Mouse (Mus musculus) Muller cell, postnatal 12 days (primary cell): Measurements from ENCODE around the gene Gm20458.

Experiments
- DNase-seq: peaks from one replicate; pipeline ENCODE4 v3.0.0-alpha.2; 2015; ENCODE audit errors: inconsistent ontology term

Gene Gm20458

DNA sequence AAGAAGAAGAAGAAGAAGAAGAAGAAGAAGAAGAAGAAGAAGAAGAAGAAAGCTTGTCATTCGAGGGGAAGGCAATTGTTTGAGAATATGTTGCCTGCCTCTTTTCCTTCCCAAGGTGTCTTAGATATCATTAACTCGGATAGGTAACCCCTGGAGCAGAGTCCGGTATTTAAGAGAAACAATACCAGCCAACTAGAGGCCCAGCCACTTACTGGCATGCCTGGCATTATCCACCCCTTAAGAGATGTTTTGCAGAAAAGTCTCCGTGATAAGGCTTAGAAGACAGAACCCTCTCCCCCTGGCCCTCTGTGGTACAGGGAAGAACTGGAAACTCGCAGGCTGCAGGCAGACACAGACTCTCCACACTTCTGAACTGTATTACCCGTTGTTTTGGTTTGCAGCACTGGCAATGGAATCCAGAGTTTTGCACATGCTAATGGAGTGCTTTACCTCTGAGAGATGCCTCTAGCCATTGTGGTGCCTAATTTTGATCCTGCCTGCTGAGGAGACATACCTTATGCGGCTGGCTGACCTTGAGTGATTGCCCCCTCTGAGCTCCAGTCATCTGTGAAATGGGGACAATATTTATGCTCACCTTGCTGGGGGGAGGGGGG lies 6.8 kb upstream of the Gm20458 start:
- no peak for DNase-seq

DNA sequence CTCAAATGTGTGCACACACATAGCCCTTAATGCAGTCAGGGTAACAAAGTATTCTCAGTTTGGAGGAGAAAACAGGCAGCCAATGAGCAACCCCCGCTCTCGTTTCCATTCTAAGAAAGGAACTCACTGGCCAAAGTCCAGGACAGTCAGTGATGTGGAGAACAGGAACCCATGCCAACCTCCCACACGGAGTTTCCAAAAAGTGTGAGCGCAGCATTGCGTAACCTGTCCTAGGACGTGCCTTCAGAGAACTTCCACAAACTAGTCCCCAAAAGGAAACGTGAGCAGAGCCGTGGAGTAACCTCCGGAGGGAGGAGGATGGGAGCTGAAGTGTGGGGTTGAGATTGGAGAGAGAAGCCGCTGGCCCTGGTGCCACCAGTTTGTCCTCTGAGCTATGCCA lies 5.9 kb upstream of the Gm20458 start:
- DNase-seq, result peak; percentile 77

DNA sequence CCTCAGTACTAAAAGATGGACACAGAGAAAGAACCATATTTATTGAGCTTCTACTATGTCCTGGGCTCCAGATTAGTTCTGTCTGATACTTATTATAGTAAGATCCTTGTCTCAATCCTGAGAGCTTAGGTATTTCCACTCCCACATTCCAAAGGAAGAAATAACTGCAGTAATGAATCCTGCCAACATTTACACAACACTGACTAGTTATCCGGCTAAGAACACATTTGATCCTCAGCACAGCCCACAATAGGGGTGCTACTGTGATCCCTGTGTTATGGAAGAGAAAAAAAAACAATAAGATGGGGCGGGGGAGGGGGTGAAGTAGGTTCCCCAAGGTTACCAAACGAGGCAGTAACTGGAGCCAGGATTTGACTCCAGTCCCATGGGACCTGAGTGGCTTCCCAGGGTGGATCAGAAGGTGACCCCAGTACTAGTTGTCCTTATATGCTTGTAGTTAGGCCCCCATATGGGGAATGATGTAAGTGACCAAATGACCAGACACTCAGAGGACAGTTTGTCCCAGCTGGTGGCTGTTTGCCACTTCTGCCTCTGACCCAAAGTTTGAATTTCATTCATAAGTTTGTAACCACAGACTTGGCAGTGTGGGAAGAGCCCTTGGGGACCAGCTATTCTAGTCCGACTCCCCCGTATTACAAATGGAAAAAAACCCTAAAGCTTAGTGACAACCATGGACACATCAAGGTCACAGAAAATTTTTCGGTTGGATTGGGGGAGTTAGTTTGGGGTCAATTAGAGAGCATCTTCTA lies 5.2 kb upstream of the Gm20458 start:
- peak; percentile 92 for DNase-seq

DNA sequence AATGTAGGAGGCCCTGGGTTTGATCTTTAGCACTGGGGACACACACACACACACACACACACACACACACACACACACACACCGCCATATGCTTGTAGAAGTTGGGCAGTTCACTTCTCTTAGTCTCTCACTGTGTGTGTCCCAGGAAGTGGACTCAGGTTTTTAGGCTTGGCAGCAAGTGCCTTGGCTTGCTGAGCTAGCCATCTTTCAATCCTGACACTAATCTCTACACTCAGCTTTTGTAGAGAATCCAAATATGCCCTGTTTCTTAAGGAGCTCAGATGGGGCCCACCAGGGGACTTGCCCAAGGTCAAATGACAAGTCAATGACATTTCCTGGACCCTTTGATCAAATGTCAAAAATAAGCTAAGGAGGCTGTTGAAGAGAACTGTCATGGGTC lies 4.4 kb upstream of the Gm20458 start:
- no peak for DNase-seq

DNA sequence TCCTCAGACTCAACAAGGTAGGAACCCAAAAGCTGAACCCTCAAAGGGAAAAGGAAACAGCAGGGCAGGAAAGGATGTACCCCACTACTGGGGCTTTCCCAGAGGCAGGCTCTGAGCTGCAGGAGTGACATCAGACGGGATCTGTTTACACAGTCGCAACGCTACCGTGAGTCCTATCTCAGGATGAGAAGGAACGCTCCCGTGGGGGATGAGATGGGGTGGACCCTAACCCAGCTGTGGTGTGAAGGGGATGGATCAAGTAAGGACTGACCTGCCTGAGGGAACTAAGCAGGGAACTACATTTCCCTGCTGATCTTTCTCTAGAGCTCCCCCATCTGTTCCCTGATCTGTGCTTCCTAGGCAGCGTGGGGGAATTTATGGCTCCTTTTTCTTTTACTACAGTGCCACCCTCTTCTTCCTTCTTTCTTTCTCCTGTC lies 3.9 kb upstream of the Gm20458 start, which contains the start of gene Sys1:
Gene Sys1, plus strand, starts transcription at position 101 of the 437 bp plus-strand sequence.
- DNase-seq, result no peak

DNA sequence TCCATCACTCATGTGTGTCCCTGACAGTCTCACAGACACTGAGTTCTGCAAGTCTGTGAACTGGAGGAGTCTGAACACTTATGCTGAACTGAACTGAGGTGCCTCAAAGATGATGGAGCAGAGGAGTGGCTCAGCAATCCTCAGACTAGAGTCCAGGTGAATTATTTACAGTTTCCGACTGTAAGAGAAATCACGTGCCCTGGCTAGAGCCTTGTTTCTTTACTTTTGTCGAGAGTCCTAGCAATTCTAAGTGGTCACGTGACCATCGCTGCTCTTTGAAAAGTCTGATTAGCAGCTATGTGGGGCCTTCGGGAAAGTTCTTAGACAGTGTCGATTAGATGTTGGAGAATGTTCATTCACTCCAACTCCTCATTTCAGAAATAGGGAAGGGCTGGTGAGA lies 2.8 kb upstream of the Gm20458 start:
- no peak for DNase-seq

DNA sequence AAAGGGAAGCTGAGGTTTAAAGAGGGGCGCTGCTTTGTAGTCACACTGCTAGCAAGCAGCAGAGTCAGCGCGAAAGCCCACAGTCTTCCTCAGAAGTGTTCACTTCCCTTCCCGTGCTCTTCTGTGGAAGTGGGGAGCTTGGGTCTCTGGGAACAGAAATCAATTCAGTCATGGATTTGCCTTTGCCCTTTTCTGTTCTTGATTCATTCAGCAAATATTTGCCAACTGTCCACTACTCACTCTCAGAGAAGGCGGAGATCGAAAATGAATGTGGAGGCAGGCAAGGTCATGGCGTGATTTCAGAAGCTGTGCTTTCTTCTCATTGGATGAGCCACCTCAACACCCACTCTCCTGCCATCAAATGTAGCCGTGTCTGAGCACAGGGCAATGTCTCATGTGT lies 2.2 kb upstream of the Gm20458 start:
- no peak for DNase-seq

DNA sequence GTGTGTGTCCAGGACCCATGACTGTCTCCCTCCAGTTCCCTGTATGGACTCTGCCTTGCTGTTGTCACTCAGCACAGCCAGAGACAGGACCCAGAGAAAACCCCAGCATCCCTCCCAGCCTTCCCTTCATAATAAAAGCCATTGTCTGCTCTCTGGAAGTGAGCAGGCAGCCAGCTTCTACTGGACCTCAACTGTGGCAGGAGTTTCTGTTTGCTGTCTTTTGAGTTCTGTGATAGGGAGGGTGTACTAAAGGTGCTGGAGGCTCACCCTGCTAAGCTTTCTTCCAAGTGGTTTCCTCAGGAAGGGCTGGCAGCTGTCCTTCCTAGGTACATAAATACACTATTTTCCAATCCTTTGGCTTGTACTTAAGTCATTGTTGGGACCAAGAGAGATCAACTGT lies 4.4 kb downstream of the Gm20458 start:
- DNase-seq, result no peak

DNA sequence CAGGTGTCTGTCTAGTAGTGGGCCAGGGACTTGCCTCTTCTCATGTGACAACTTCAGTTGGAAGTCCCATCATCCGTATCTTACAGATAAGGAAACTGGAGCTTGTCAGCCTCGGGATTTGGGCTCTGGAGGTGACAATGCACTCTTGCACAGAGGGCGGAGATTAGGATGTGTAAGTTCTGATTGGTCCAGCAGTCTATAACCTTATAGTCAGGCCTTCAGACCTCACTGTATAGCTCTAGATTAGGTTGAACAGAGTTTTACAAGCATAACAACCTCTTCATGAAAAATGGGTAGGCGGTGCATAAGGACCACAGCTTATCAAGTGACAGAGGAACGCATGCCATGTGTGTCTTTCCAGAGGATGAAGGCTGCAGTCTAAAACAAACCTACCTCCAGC lies 6.0 kb downstream of the Gm20458 start:
- no peak for DNase-seq

DNA sequence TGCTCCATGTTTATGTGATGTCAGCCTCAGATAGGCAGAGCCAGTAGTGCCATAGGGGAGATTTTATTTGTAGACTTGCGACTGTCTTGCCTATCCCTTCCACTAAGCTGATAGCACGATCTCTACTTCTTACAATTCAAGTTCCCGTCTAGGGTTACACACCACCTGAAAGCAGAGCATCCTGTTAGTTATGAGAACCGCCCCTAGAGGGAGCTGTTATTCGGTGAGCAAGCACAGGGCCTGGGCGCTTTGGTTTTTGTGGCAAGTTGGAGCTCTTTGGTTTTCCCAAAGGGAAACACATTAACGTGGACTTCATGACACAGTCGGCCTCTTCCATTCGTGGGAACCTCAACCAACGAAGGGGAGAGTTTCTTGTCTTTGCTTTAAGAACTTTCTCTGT lies 9.5 kb downstream of the Gm20458 start:
- DNase-seq, result peak; percentile 36

DNA sequence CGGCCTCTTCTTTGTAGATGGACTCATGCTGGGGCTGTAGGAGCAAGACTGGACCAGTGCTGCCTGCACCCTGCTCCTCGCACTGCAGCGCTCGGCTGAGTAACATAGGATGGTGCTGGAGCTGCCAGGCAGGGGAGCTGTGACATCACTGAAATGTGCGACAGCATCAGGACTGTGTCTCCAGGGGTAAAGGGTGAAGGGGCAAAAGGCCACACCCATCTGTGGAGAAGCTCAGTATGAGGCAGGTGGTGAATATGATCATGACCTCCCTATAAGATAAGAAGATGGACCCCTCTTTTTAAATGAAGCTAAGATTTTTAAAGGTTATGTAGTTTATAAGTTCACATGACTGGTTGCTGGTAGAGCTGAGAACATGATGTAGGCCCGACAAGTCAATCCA lies 12.9 kb downstream of the Gm20458 start, which contains the start of gene Trp53tg5:
Gene Trp53tg5, minus strand, starts transcription at position 101 of the 400 bp plus-strand sequence.
- no peak for DNase-seq

DNA sequence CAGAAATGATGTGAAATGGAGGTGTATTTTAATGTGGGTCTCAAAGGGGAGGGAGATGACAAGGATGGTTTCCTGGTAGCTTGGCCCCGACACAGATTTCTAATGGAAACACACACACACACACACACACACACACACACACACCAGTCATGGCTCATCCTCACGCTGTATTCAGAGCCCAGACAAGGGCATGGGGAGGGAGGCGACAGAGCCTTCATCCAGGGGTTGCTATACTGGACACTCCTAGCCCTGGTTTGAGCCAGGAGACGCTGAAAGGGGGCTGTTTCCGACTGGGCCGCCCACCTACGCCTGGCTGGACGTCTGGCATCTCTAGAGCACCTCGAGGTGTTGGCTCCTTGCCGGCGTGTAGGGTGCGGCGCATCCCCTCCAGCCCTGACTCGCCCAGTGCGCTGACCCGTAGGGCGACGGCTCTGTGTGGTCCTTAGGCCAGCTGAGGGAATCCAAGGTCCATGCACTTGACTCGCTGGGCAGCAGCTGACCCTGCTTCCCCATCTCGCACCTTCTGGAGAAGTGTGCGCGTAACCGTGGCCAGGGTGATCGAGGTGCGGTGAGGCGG lies 25.0 kb downstream of the Gm20458 start, which contains the start of gene Dbndd2:
Gene Dbndd2, plus strand, starts transcription at position 426 of the 577 bp plus-strand sequence.
- DNase-seq, result peak; percentile 74

DNA sequence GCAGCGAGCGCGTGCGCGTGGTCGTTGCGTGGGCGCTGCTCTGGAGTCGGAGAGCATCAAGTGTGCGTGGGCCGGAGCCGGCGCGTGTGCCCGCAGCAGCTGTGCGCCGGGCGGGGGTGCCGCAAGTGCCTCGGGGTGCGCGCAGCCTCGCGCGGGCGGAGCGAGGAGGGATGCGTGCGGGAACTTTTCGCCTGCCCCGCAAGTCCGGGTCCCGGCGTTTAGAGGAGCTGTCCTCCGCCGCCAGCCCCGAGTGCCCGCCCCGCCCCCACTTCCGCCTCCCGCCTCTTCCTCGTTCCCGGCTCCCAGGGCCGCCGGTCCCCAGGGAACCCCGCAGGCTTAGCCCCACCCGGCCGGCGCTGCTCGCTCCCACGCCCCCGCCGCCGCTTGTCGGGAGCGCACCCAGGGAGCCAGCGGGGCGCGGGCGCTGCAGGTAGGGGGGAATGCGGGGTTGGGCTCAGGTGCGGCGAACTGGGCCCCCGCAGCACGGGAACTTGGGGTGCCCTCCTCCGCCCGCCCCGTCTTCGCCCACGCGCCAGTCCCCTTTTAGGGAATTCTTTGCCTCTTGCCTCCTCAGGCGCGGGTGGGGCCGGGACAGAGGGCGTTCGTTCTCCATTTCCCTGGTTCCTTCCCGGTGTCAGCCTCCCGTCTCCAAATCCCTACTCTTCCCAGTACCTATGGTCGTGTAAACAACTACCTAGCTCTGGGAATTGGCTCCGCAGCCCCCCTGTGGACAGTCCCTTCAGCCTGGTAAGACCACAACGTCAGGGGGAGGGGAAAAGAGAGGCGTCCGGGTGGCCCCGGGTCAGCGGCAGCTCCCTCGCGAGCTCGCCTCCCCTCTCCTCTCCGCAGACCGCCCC lies 25.7 kb downstream of the Gm20458 start:
- peak; percentile 64 for DNase-seq

DNA sequence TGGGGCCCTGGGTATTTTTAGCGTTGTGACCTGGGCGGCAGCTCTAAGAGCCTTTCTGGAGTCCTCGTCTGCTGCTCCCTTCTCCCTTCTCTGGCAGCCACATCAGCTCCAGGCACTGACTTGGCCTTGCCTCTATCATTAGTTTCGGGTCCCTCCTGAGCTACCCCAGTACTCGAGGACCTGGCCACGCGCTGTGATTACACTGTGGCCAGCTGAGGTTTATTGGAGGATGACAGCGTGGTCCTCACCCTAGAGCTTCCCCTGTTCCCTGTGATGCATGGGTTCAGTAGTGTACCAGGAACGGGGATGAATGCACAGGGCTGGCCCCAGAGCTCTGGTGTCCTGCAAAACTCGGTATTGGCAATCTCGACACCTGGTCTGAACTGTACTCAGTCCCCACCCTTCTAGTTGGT lies 26.4 kb downstream of the Gm20458 start:
- no peak for DNase-seq

DNA sequence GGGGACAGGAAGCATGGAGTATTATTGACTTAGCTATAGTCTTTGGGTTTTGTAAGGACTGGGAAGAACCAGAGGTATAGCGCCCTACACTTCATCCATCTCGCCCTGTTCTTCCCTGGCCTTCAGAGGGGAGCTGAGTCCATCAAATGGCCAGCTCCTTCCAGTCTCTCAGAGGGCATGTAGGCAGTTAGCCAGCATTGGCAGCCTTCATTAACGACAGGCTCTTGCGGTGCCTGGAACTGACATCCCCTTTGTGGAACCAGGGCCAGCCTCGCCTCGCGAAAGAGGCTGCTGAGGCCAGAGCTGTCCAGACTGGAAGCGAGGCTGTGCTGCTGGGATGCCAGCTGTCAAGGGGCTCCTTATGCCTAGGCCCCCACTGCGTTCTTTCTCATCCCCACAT lies 27.0 kb downstream of the Gm20458 start:
- DNase-seq, result peak; percentile 45

DNA sequence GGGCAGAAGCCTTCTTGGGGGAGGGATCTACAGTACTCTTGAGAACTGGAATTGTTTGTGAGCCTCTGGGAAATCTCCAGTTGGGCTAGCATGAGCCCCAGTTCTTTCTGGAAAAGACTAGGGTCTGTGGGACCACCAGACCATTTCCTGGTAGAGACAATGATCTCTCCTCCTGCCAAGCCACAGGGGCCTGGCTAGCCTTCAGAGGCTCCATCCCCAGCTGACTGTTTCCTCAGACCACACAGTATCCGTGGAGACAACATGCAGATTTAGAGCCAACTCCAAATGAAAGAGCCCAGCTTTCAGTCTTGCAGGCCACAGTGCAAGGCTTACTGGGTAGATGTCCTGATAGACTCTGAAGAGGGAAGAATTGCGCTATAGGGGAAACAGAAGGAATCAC lies 33.4 kb downstream of the Gm20458 start:
- DNase-seq, result peak; percentile 66

DNA sequence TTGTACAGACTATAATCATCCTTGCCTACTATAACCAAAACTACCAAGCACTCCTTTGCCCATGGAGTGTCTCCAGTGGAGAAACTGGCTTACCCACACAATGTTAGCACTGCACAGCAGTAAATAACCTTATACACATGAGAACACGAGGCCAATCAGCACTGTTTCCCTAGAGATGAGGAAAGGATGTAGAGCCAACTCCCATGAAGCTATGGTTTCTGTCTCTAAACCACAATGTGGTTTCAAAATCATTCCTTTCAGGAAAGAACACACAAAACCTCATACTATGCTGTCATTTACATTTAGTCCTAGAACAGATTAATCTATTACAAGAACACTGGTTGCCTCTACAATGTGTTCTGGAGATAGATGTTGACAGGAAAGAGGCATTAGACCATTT lies 35.6 kb downstream of the Gm20458 start:
- no peak for DNase-seq

DNA sequence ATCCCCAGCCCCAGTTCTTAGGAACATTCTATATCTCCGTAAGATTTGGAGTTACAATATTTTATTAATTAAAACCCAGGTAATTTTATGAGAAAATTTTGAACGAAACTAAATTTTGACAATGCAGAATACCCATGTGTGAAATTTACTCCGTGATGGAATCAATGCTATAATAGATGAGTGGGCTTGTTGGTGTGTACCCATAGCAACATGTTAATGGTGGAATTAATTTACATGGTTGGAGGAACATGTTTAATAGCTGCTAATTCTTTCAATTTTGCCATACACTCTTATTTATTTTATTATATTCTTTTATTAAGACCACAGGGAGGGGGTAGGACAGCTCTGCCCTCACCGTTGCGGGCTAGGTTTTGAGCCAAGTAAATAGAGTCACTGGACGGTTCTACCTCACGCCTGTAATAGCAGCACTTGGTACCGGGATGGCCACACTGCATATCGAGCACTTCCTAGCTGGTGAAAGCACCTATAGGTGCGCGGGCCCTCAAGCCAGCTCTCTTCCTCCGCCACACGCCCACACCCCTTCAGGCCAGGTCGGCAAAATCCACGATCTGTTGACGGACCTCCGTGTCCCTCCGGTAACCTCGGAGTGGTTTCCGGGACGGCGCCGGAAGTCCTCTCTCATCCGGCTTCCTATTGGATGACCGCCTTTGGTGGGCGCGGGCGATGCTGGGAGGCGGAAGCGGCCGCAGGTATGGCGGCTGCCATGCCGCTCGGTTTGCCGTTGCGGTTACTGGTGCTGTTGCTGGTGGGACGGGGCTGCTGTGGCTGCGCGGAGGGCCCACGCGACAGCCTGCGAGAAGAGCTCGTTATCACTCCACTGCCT lies 36.3 kb downstream of the Gm20458 start, which contains the start of gene Pigt:
Gene Pigt, plus strand, starts transcription at position 674 of the 844 bp plus-strand sequence.
- peak; percentile 85 for DNase-seq

DNA sequence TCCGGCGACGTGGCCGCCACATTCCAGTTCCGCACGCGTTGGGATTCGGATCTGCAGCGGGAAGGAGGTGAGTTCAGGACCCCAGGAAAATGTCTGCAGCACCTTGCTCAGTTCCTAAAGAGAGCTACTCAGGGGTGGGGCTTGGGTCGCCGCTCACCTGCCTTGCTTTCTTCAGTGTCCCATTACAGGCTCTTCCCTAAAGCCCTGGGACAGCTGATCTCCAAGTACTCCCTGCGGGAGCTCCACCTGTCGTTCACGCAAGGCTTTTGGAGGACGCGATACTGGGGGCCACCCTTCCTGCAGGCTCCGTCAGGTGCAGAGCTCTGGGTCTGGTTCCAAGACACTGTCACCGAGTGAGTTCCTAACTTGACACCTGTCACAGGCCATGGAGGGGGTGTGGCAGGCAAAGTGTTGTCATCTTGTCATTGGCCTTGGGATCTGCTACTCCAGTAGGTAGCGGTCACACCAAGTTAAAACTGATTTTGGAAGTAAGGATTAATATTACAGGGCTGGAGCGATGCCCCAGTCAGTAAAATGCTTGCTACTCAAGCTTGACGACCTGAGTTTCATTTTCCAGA lies 37.0 kb downstream of the Gm20458 start:
- no peak for DNase-seq

DNA sequence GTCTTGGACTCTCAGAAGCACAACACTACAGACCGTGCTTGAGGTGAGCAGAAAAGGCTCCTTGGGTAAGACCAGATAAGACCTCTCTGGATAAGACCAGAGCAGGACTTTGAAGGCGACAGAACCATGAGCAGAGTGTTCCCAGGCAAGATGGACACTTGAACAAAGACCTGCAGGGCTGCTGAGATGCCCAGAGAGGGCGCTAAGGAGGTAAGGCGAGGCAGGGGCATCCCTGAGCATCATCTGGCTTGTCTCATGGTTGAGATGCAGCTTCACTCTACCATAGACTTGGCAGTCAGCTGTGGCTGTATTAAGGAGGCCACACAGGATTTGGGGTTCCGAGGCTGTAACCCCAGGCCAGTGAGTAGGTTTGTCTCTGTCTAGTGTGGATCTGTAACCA lies 38.5 kb downstream of the Gm20458 start:
- no peak for DNase-seq
